Mouse (Mus musculus) liver, adult 2 months (tissue): ENCODE results near the gene Ttll3. TPM values are rescaled to one million over a fixed set of nuclear protein-coding genes. Genes with fewer than 3 reads are reported as not detected.

Source experiments
- DNase-seq: peaks from one replicate; pipeline ENCODE4 v3.0.0-alpha.2; 2011; ENCODE audit warnings: low read depth, low spot score; ENCODE audit errors: extremely low read depth
- H3K27ac ChIP-seq: fragments of 200-500 bp; replicated peaks from 2 replicates; pipeline ENCODE4 v1.5.1; 2012; ENCODE audit warnings: low read depth, mild to moderate bottlenecking, control low read depth, inconsistent platforms, low read length; ENCODE audit not compliant: insufficient read depth
- H3K27me3 ChIP-seq: fragments of 200-500 bp; 2 replicates; pipeline ENCODE4 v1.6.1; 2012; ENCODE audit warnings: mild to moderate bottlenecking, moderate library complexity, low read length, inconsistent platforms; ENCODE audit not compliant: control insufficient read depth, insufficient read depth
- H3K36me3 ChIP-seq: fragments of 200-500 bp; 2 replicates; pipeline ENCODE4 v1.6.1; 2012; ENCODE audit warnings: low read length, inconsistent platforms; ENCODE audit not compliant: control insufficient read depth, insufficient read depth
- H3K4me1 ChIP-seq: fragments of 200-500 bp; 2 replicates; pipeline ENCODE4 v1.6.1; 2011; ENCODE audit warnings: low read length; ENCODE audit not compliant: control insufficient read depth, insufficient read depth
- H3K4me3 ChIP-seq: fragments of 200-500 bp; 2 replicates; pipeline ENCODE4 v1.5.1; 2011; ENCODE audit warnings: low read depth, mild to moderate bottlenecking, control low read depth, low read length, moderate library complexity; ENCODE audit not compliant: insufficient read depth
- H3K79me2 ChIP-seq: fragments of 200-500 bp; 2 replicates; pipeline ENCODE4 v1.6.1; 2012; ENCODE audit warnings: inconsistent platforms, mild to moderate bottlenecking, low read length, moderate library complexity; ENCODE audit not compliant: control insufficient read depth, insufficient read depth
- H3K9ac ChIP-seq: fragments of 200-500 bp; 2 replicates; pipeline ENCODE4 v1.6.1; 2012; ENCODE audit warnings: low read depth, mild to moderate bottlenecking, control low read depth, inconsistent platforms, low read length
- CTCF ChIP-seq: fragments of 200-500 bp; IDR thresholded peaks from 2 replicates; pipeline ENCODE4 v1.5.1; 2011; ENCODE audit warnings: low read depth, low read length, control low read depth
- POLR2A ChIP-seq: fragments of 200-500 bp; IDR thresholded peaks from 2 replicates; pipeline ENCODE4 v1.6.1; 2011; ENCODE audit warnings: low read length, control low read depth; ENCODE audit not compliant: insufficient read depth; ENCODE audit errors: extremely low read depth
- WGBS: fragments of 180-500 bp; shearing (Covaris S2); methylation state at CpG from one replicate; pipeline ENCODE4 v1.1.7; 2018; 5-methylcytosine and 5-hydroxymethylcytosine counted together
- polyA plus RNA-seq: library from polyadenylated mRNA; depleted of rRNA; stranded (reverse); fragments of >200 nt; gene quantifications from 2 replicates; pipeline ENCODE4 v1.2.3, GENCODE M21; 2012
- total RNA-seq: library from RNA; depleted of rRNA; stranded (reverse); fragments of >200 nt; gene quantifications from 2 replicates; pipeline ENCODE4 v1.2.3, GENCODE M21; 2014

The Ttll3 gene
- total and polyA plus RNA-seq, 2 experiments, result 0.65 to 1.7 TPM

GRCm38 (mm10) chr6:113361476-113361875, 27.6 kb upstream of the Ttll3 start:
- Histone ChIP-seq H3K79me2 (no peaks in the 10 kb centered on the region), H3K27ac (no peak overlapping the region), H3K36me3 (no peaks in the 10 kb centered on the region), H3K4me3 (no peak overlapping the region), H3K9ac (no peak overlapping the region), H3K4me1 (peaks cover 3% of the 10 kb centered on the region), H3K27me3 (no peaks in the 10 kb centered on the region)
- TF ChIP-seq POLR2A (no peak), CTCF (no peak)
- DNase-seq, result no peak
- 82% methylated on average over 4 of the region's 4 CpGs for whole genome bisulfite sequencing

- Histone ChIP-seq H3K4me3 (no peak overlapping the region), H3K27ac (no peak overlapping the region), H3K27me3 (no peaks in the 10 kb centered on the region), H3K79me2 (no peaks in the 10 kb centered on the region), H3K4me1 (peaks cover 3% of the 10 kb centered on the region), H3K36me3 (no peaks in the 10 kb centered on the region), H3K9ac (no peak overlapping the region)
- TF ChIP-seq POLR2A (no peak), CTCF (no peak)
- no peak for DNase-seq
- WGBS, result 96% methylated on average over 1 of the region's 1 CpGs
These were observed 26.8 kb upstream of the Ttll3 start for GRCm38 (mm10) chr6:113362241-113362640.

GRCm38 (mm10) chr6:113364518-113365135, 24.4 kb upstream of the Ttll3 start:
- H3K27me3 ChIP-seq, result no peaks in the 10 kb centered on the region
- no peak for TF ChIP-seq CTCF
- TF ChIP-seq POLR2A, result no peak
- no peak for DNase-seq
- no peak overlapping the region for H3K9ac ChIP-seq
- H3K4me1 ChIP-seq, result peaks cover 3% of the 10 kb centered on the region
- peaks cover 8% of the 10 kb centered on the region for H3K36me3 ChIP-seq
- no peak overlapping the region for H3K4me3 ChIP-seq
- H3K79me2 ChIP-seq, result no peaks in the 10 kb centered on the region
- WGBS, result 50% methylated on average over 8 of the region's 8 CpGs
- H3K27ac ChIP-seq, result no peak overlapping the region

- DNase-seq, result no peak
- no peaks in the 10 kb centered on the region for H3K27me3 ChIP-seq
- TF ChIP-seq CTCF (no peak), POLR2A (no peak)
- H3K4me3 ChIP-seq, result no peak overlapping the region
- 95% methylated on average over 6 of the region's 6 CpGs for WGBS
- peaks cover 10% of the 10 kb centered on the region for H3K36me3 ChIP-seq
- H3K27ac ChIP-seq, result no peak overlapping the region
- peaks cover 3% of the 10 kb centered on the region for H3K4me1 ChIP-seq
- H3K79me2 ChIP-seq, result no peaks in the 10 kb centered on the region
- no peak overlapping the region for H3K9ac ChIP-seq
These were observed 22.4 kb upstream of the Ttll3 start for GRCm38 (mm10) chr6:113366639-113367038.

GRCm38 (mm10) chr6:113367574-113367973, 21.5 kb upstream of the Ttll3 start:
- Histone ChIP-seq H3K27ac (no peak overlapping the region), H3K27me3 (no peaks in the 10 kb centered on the region), H3K4me3 (no peak overlapping the region), H3K36me3 (peaks cover 10% of the 10 kb centered on the region), H3K9ac (no peak overlapping the region), H3K79me2 (no peaks in the 10 kb centered on the region), H3K4me1 (peaks cover 3% of the 10 kb centered on the region)
- no peak for DNase-seq
- 100% methylated on average over 1 of the region's 1 CpGs for WGBS
- TF ChIP-seq CTCF (no peak), POLR2A (no peak)

- TF ChIP-seq CTCF (no peak), POLR2A (no peak)
- H3K27ac ChIP-seq, result no peak overlapping the region
These were observed 20.9 kb upstream of the Ttll3 start for GRCm38 (mm10) chr6:113368124-113368523.

More at GRCm38 (mm10) chr6:113368124-113368523, 20.9 kb upstream of the Ttll3 start:
- no peak for DNase-seq
- Histone ChIP-seq H3K36me3 (peaks cover 13% of the 10 kb centered on the region), H3K4me1 (peaks cover 3% of the 10 kb centered on the region), H3K4me3 (no peak overlapping the region), H3K9ac (no peak overlapping the region), H3K79me2 (no peaks in the 10 kb centered on the region), H3K27me3 (no peaks in the 10 kb centered on the region)
- 93% methylated on average over 7 of the region's 7 CpGs for WGBS
